Mouse (Mus musculus) CD4-positive helper T cell, adult 2 months (primary cell): ENCODE data around the gene Ucma.

Experiments
- DNase-seq: peaks from one replicate; pipeline ENCODE4 v3.0.0-alpha.2; 2012; ENCODE audit warnings: low read depth, missing footprints, low spot score

Gene Ucma

DNA sequence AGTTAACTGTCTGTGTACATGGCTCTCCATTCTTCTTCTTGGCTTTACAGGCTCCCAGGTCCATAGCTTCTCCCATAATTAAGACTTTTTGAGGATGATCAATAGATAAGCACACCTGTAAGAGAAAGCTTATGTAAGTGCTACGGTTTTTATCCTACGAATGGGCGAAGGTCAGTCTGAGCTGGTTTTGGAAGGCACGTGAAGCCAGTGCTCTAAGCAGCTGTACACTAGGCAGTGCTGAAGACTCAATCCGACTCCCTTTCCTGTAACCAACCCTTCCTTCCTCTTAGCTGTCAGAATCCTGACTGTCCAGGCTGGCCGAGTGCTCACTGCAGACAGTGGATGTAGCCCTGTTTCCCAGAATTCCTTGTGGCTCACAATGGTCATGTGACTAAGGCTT is 25.3 kb downstream of the Ucma start:
- DNase-seq, result no peak

- no peak for DNase-seq
Measured at GRCm38 (mm10) chr2:5007107-5007506, 31.2 kb downstream of the Ucma start.

DNA sequence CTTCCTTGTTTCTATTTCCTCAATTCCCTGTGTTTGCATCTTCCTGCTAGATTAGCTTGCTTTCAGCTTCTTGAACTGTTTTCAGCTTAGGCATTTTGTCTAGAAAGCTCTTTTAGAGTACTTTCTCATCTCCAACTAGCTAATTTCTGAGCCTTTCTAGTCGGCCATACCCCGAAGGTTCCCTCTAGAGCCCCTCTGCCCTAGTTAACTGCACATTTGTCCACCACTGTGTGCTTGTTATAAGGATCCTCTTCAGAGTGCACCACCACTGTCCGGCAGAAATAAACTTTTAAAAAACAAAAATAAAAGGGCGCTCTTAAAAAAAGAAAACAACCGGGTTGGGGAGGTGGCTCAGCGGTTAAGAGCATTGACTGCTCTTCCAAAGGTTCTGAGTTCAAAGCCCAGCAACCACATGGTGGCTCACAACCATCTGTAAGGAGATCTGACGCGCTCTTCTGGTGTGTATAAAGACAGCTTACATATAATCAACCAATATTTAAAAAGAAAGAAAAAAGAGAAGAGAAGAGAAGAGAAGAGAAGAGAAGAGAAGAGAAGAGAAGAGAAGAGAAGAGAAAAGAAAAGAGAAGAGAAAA is 36.1 kb downstream of the Ucma start:
- no peak for DNase-seq

DNA sequence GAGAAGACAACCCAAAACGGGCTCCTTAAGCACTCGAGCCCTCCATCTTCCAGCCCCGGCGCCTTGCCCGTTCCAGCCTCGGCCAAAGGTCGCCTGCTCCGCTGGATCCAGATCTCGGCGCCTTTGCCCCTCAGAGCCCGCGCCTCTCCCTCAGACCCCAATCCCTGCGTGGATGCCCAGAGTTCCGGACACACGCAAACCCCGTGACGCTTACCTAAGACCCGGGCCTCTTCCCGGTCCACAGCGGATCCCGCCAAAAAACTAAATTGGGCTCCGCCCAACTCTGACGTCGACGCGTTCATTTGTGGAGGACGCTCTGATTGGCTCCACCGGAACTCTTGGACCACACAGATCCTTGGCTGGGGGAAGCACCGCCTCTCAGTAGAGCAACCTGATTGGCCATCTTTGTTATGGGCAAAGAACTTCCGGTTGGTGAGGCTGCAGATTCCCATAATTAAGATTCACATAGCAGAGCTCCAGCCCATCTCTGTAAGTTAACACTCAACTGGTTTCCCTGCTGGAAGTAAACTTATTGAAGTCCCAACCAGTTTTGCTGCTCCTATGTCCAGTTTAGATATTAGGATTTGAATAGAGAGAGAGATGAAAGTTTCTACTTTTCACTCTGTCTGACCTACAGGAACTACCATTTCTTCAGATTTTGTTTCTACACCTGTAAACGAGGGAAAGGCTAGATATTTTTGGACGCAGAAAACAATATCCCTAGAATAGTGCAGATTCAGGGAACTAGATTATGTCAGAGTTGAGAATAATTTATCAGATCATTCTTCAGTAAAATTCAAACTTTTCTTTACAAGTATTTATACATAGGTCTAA is 36.8 kb downstream of the Ucma start, which contains the start of gene Mcm10:
Gene Mcm10, minus strand, starts transcription at position 301 of the 834 bp plus-strand sequence.
- DNase-seq, result peak; percentile 93

- peak; percentile 13 for DNase-seq
Measured at GRCm38 (mm10) chr2:5014616-5015015, 38.7 kb downstream of the Ucma start.

- no peak for DNase-seq
Measured at GRCm38 (mm10) chr2:5015527-5015926, 39.6 kb downstream of the Ucma start.

- DNase-seq, result no peak
Measured at GRCm38 (mm10) chr2:5016922-5017321, 41.0 kb downstream of the Ucma start.

GRCm38 (mm10) chr2:5019708-5020107 is 43.8 kb downstream of the Ucma start:
- no peak for DNase-seq

GRCm38 (mm10) chr2:5023275-5023674 is 47.4 kb downstream of the Ucma start:
- DNase-seq, result no peak

- DNase-seq, result no peak
Measured at GRCm38 (mm10) chr2:5023699-5024399, 47.9 kb downstream of the Ucma start.

- peak; percentile 20 for DNase-seq
Measured at GRCm38 (mm10) chr2:5025162-5025733, 49.3 kb downstream of the Ucma start.

- no peak for DNase-seq
Measured at GRCm38 (mm10) chr2:5027057-5027456, 51.1 kb downstream of the Ucma start.

GRCm38 (mm10) chr2:5028047-5028446 is 52.1 kb downstream of the Ucma start:
- no peak for DNase-seq

DNA sequence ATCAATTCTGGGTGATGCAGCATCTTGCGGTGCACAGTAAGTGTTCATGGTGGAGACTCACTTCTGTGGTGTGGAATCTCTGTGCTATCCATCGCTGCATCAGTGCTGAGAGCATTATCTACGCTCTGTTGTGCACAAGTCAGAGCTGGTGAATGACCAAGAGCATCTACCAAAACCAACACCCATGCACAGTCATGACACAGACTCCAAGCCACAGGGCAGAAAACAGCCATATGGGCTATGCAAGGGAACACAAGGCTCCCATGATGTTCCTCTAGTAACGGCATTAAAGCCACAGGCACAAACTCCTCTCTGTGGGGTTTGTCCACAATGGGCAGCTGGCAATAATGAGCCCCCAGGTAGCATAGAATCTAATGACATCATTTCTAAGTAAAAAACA is 53.9 kb downstream of the Ucma start:
- DNase-seq, result no peak

- DNase-seq, result no peak
Measured at GRCm38 (mm10) chr2:5031215-5031614, 55.3 kb downstream of the Ucma start.

DNA sequence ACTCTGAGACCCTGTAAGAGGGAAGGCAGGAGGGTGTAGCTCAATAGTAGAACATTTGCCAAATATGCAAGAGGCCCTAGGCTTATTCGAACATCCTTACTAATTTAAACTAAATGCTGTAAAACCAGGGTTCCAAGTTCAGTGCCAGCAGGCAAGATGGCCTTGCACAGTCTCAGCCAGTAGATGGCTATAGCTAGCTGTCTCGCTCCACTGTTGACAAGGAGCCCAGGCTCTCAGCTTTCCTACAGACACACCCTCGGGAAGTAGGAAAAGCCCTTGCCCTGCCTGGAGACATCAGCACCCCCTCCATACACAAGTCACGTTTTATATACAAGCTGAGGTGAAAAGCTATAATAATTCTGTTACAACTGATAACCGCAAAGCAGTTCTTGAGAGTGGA is 56.7 kb downstream of the Ucma start:
- no peak for DNase-seq

DNA sequence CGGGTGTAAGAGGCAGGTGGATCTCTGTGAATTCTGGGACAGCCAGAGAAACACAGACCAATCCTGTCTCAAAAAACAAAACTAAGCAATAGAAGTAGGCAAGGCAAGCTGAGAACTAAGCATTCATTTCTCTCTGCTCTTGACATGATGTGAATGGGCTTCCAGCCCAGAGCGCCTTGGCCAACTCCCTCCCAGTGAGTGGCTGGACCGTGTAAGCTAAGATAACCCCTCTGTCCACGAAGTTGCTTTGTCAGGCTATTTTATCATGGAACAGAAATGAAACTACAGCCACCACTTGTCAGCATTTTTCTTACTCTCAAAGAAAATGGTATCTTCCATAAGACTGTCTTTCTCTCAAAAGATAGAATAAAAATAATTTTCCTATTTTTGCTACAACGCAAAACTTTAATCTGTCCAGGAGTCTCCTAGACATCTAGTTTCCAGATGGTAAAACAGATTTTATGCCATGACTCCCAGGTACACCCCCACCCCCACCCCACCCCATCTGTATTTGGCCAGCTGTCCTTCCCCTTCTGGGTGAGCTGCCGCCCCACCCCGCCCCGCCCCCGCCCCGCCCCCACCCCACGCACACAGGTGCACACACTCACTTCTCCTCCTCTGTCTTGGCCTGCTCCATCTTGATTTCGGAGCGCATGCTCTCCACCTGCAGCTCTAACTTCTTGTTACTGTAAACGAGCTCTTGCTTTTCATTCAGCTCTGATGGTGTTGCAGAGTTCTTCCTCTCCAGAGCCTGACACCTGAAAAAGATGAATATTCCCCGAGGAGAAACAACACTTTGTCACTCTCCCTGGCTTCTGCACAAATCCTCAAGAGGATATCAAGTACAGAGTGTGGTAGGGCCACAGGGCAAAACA is 57.9 kb downstream of the Ucma start:
- no peak for DNase-seq

- no peak for DNase-seq
Measured at GRCm38 (mm10) chr2:5034801-5035200, 58.9 kb downstream of the Ucma start.

GRCm38 (mm10) chr2:5035241-5035640 is 59.3 kb downstream of the Ucma start:
- no peak for DNase-seq
